Mouse (Mus musculus) bone marrow macrophage, adult 2 months (primary cell): Measurements from ENCODE around the gene Mark2.

ENCODE experiments used
- CTCF ChIP-seq: IDR thresholded peaks from 2 replicates; pipeline ENCODE4 v1.5.1; 2012; ENCODE audit warnings: low read depth, mild to moderate bottlenecking, low read length, moderate library complexity
- POLR2A ChIP-seq: IDR thresholded peaks from 2 replicates; pipeline ENCODE4 v1.6.1; 2012; ENCODE audit warnings: mild to moderate bottlenecking, low read depth, low read length, borderline replicate concordance

DNA sequence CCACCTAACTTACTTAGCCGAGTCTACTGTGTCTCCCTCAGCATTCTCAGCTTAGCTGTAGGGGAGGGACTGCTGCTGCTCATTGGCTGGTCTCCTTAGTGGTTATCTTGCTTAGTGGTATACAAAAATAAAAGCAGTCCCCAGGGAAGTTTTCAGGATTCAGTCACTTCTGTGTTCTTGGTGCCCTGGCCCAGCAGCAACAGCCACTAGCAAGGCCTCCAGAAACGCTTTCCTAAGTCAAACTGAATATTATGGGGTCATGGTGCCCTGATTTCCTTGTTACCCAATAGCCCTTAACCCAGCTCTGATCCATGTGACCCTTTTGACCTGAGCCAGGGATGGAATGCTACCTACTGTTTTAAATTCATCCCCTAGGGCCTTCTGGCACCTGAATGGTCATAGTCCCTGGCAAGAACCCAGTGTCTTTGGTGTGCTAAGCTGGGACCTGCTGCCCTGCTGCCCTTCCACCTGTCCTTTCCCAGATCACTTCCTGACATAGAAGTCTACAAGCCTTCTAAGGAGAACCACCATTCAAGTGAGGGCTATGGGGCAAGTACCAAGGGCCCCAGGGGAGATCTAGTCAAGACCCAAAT is 31.8 kb downstream of the Mark2 start:
- TF ChIP-seq CTCF, result no peak
- TF ChIP-seq POLR2A, result no peak
